Mouse (Mus musculus): ENCODE measurements around the gene Plxna2. TPM values are rescaled to one million over a fixed set of nuclear protein-coding genes. Genes with fewer than 3 reads are reported as not detected.

The Plxna2 gene
- total and polyA plus RNA-seq, 2 experiments: 6.7 to 8.6 TPM

DNA sequence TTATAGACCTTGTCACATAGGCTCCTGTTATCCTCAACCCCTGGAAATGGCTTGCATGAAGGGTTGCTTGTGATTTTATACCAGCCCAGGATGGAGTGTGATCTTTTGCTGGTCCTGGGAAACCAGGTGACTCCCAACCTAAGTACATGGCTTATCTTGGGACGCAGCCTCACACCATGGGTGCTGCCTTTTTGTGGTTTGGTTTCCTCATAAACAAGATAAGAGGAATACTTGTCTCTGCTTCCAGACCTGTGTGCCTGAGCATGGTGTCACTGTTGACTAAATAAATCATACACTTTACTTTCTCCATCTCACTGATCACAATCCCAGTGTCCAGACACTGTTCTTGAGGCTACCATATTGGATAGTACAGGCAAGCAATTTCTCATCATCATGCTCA is 179.8 kb downstream of the Plxna2 start:
- Histone ChIP-seq H3K4me1 (ENCODE audit: control insufficient read depth, insufficient read depth, low read length) (no peaks in the 10 kb centered on the region), H3K9ac (ENCODE audit: low read depth, low read length) (no peak overlapping the region), H3K36me3 (ENCODE audit: control insufficient read depth, insufficient read depth, low read length) (peaks cover 47% of the 10 kb centered on the region), H3K79me2 (ENCODE audit: control insufficient read depth, insufficient read depth, low read length) (no peaks in the 10 kb centered on the region), H3K27me3 (ENCODE audit: control insufficient read depth, insufficient read depth, low read length) (no peaks in the 10 kb centered on the region), H3K27ac (replicated peaks; ENCODE audit: insufficient read depth, low read depth, low read length) (no peak overlapping the region), H3K4me3 (ENCODE audit: insufficient read depth, low read depth, low read length) (no peak overlapping the region)
- TF ChIP-seq CTCF (IDR thresholded peaks at IDR 0.05; ENCODE audit: low read depth, low read length) (no peak), POLR2A (IDR thresholded peaks at IDR 0.05; ENCODE audit: extremely low read depth, insufficient read depth, low read length) (no peak)
- no peak for DNase-seq (ENCODE audit: extremely low read depth, low read depth, low spot score)
- WGBS: 98% methylated on average over 1 of the region's 1 CpGs

DNA sequence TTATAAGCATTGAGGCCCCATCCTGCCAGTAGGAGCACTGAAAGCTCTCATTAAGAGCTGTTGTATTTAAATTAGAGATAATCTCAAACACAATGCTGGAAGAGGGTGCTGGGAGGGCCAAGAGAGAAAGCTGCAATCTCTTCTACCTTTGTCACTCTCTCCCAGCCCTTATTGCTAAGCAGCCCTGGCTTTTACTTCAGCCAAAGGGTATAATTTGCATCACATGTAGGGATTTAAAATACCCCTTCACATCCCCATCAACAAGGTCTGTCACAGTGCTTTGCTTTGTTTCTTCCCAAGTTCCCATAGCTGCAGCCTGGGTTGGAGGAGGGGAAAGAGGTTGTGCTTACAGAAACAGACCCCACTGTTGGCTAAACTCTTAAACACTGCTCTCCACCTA is 180.5 kb downstream of the Plxna2 start:
- Histone ChIP-seq H3K4me1 (ENCODE audit: control insufficient read depth, insufficient read depth, low read length) (no peaks in the 10 kb centered on the region), H3K36me3 (ENCODE audit: control insufficient read depth, insufficient read depth, low read length) (peaks cover 44% of the 10 kb centered on the region), H3K27me3 (ENCODE audit: control insufficient read depth, insufficient read depth, low read length) (no peaks in the 10 kb centered on the region), H3K9ac (ENCODE audit: low read depth, low read length) (no peak overlapping the region), H3K27ac (replicated peaks; ENCODE audit: insufficient read depth, low read depth, low read length) (no peak overlapping the region), H3K79me2 (ENCODE audit: control insufficient read depth, insufficient read depth, low read length) (no peaks in the 10 kb centered on the region), H3K4me3 (ENCODE audit: insufficient read depth, low read depth, low read length) (no peak overlapping the region)
- DNase-seq (ENCODE audit: extremely low read depth, low read depth, low spot score): no peak
- TF ChIP-seq POLR2A (IDR thresholded peaks at IDR 0.05; ENCODE audit: extremely low read depth, insufficient read depth, low read length) (no peak), CTCF (IDR thresholded peaks at IDR 0.05; ENCODE audit: low read depth, low read length) (no peak)

GRCm38 (mm10) chr1:194808261-194808660 is 190.2 kb downstream of the Plxna2 start:
- TF ChIP-seq POLR2A (IDR thresholded peaks at IDR 0.05; ENCODE audit: extremely low read depth, insufficient read depth, low read length) (no peak), CTCF (IDR thresholded peaks at IDR 0.05; ENCODE audit: low read depth, low read length) (no peak)
- H3K79me2 ChIP-seq (ENCODE audit: control insufficient read depth, insufficient read depth, low read length): no peaks in the 10 kb centered on the region
- H3K4me3 ChIP-seq (ENCODE audit: insufficient read depth, low read depth, low read length): no peak overlapping the region
- no peak overlapping the region for H3K27ac ChIP-seq (replicated peaks; ENCODE audit: insufficient read depth, low read depth, low read length)
- H3K27me3 ChIP-seq (ENCODE audit: control insufficient read depth, insufficient read depth, low read length): no peaks in the 10 kb centered on the region
- no peak for DNase-seq (ENCODE audit: extremely low read depth, low read depth, low spot score)
- peaks cover 38% of the 10 kb centered on the region for H3K36me3 ChIP-seq (ENCODE audit: control insufficient read depth, insufficient read depth, low read length)
- H3K4me1 ChIP-seq (ENCODE audit: control insufficient read depth, insufficient read depth, low read length): no peaks in the 10 kb centered on the region
- no peak overlapping the region for H3K9ac ChIP-seq (ENCODE audit: low read depth, low read length)

DNA sequence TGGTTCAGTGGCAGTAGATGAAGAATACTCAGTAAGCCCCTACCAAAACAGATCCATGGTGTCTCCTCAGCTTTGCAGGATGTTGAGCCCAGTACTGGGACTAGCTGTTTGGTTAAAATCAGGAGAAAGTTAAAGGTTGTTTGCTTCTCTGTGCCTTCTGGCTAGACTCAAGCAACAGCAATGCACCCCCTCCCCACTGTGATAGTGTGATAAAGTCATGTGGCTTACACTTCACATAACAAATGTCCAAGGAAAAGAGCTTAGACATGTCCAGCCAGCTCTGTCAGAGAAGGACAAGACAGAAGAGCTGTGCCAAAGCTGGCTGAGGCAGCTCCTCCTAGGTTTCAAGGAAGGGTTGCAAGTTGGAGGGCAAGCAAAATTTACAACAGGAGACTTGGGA is 190.7 kb downstream of the Plxna2 start:
- TF ChIP-seq POLR2A (IDR thresholded peaks at IDR 0.05; ENCODE audit: extremely low read depth, insufficient read depth, low read length): no peak
- TF ChIP-seq CTCF (IDR thresholded peaks at IDR 0.05; ENCODE audit: low read depth, low read length): no peak
- Histone ChIP-seq H3K4me1 (ENCODE audit: control insufficient read depth, insufficient read depth, low read length) (no peaks in the 10 kb centered on the region), H3K27me3 (ENCODE audit: control insufficient read depth, insufficient read depth, low read length) (no peaks in the 10 kb centered on the region), H3K79me2 (ENCODE audit: control insufficient read depth, insufficient read depth, low read length) (no peaks in the 10 kb centered on the region), H3K9ac (ENCODE audit: low read depth, low read length) (no peak overlapping the region), H3K27ac (replicated peaks; ENCODE audit: insufficient read depth, low read depth, low read length) (no peak overlapping the region), H3K4me3 (ENCODE audit: insufficient read depth, low read depth, low read length) (no peak overlapping the region), H3K36me3 (ENCODE audit: control insufficient read depth, insufficient read depth, low read length) (peaks cover 38% of the 10 kb centered on the region)
- no peak for DNase-seq (ENCODE audit: extremely low read depth, low read depth, low spot score)

- no peaks in the 10 kb centered on the region for H3K79me2 ChIP-seq (ENCODE audit: control insufficient read depth, insufficient read depth, low read length)
- peaks cover 44% of the 10 kb centered on the region for H3K36me3 ChIP-seq (ENCODE audit: control insufficient read depth, insufficient read depth, low read length)
- no peak overlapping the region for H3K4me3 ChIP-seq (ENCODE audit: insufficient read depth, low read depth, low read length)
- TF ChIP-seq CTCF (IDR thresholded peaks at IDR 0.05; ENCODE audit: low read depth, low read length): no peak
- no peak for TF ChIP-seq POLR2A (IDR thresholded peaks at IDR 0.05; ENCODE audit: extremely low read depth, insufficient read depth, low read length)
- no peak overlapping the region for H3K27ac ChIP-seq (replicated peaks; ENCODE audit: insufficient read depth, low read depth, low read length)
- H3K9ac ChIP-seq (ENCODE audit: low read depth, low read length): no peak overlapping the region
- H3K27me3 ChIP-seq (ENCODE audit: control insufficient read depth, insufficient read depth, low read length): no peaks in the 10 kb centered on the region
- no peak for DNase-seq (ENCODE audit: extremely low read depth, low read depth, low spot score)
- no peaks in the 10 kb centered on the region for H3K4me1 ChIP-seq (ENCODE audit: control insufficient read depth, insufficient read depth, low read length)
Measured at GRCm38 (mm10) chr1:194809600-194809999, 191.6 kb downstream of the Plxna2 start.

GRCm38 (mm10) chr1:194814187-194814586 is 196.2 kb downstream of the Plxna2 start:
- Histone ChIP-seq H3K27me3 (ENCODE audit: control insufficient read depth, insufficient read depth, low read length) (no peaks in the 10 kb centered on the region), H3K9ac (ENCODE audit: low read depth, low read length) (no peak overlapping the region), H3K27ac (replicated peaks; ENCODE audit: insufficient read depth, low read depth, low read length) (no peak overlapping the region), H3K36me3 (ENCODE audit: control insufficient read depth, insufficient read depth, low read length) (peaks cover 20% of the 10 kb centered on the region), H3K79me2 (ENCODE audit: control insufficient read depth, insufficient read depth, low read length) (no peaks in the 10 kb centered on the region), H3K4me1 (ENCODE audit: control insufficient read depth, insufficient read depth, low read length) (no peaks in the 10 kb centered on the region), H3K4me3 (ENCODE audit: insufficient read depth, low read depth, low read length) (no peak overlapping the region)
- DNase-seq (ENCODE audit: extremely low read depth, low read depth, low spot score): no peak
- TF ChIP-seq CTCF (IDR thresholded peaks at IDR 0.05; ENCODE audit: low read depth, low read length): no peak
- WGBS: 82% methylated on average over 5 of the region's 5 CpGs
